Mouse (Mus musculus) limb, embryonic 12.5 days (tissue): ENCODE results near the gene Mfap3l. TPM values are rescaled to one million over a fixed set of nuclear protein-coding genes. Genes with fewer than 3 reads are reported as not detected.

Experiments used
- ATAC-seq: fragments of 200-750 bp; cut with Nextera tagmentation; 2 replicates; pipeline ENCODE4 v1.8.0; 2017; ENCODE audit warnings: low read depth, moderate TSS enrichment; ENCODE audit not compliant: insufficient number of reproducible peaks, insufficient read depth, low FRiP score, low TSS enrichment
- H3K27ac ChIP-seq: fragments of 300-500 bp; sonication (generic); 2 replicates; pipeline ENCODE4 v1.5.1; 2016; ENCODE audit warnings: mild to moderate bottlenecking, moderate library complexity
- H3K27me3 ChIP-seq: fragments of 300-500 bp; sonication (generic); 2 replicates; pipeline ENCODE4 v1.6.1; 2016; ENCODE audit warnings: mild to moderate bottlenecking, moderate library complexity
- H3K36me3 ChIP-seq: fragments of 300-500 bp; sonication (generic); 2 replicates; pipeline ENCODE4 v1.6.1; 2016; ENCODE audit warnings: mild to moderate bottlenecking, moderate library complexity
- H3K4me1 ChIP-seq: fragments of 300-500 bp; sonication (generic); replicated peaks from 2 replicates; pipeline ENCODE4 v1.6.1; 2016
- H3K4me2 ChIP-seq: fragments of 300-500 bp; sonication (generic); 2 replicates; pipeline ENCODE4 v1.6.1; 2016; ENCODE audit warnings: mild to moderate bottlenecking, moderate library complexity
- H3K4me3 ChIP-seq: fragments of 300-500 bp; sonication (generic); replicated peaks from 2 replicates; pipeline ENCODE4 v1.5.1; 2016; ENCODE audit warnings: mild to moderate bottlenecking
- H3K9ac ChIP-seq: fragments of 300-500 bp; sonication (generic); replicated peaks from 2 replicates; pipeline ENCODE4 v1.6.1; 2016; ENCODE audit warnings: mild to moderate bottlenecking, moderate library complexity
- H3K9me3 ChIP-seq: fragments of 300-500 bp; sonication (generic); 2 replicates; pipeline ENCODE4 v1.6.1; 2016; ENCODE audit warnings: mild to moderate bottlenecking, moderate library complexity
- WGBS: fragments of 180-500 bp; shearing (Covaris S2); methylation state at CpG from one replicate; pipeline ENCODE4 v1.1.7; 2016; 5-methylcytosine and 5-hydroxymethylcytosine counted together
- polyA plus RNA-seq: library from polyadenylated mRNA; unstranded; fragments of >200 nt; fragmentation: Nextera tagmentation; extraction: Ambion mirVana; gene quantifications from 2 replicates; pipeline ENCODE4 v1.2.1, GENCODE M21; 2016

Gene Mfap3l
- polyA plus RNA-seq, 1 experiment from 2014 or later, result 2.2 TPM

GRCm38 (mm10) chr8:60711516-60712086 lies 79.0 kb downstream of the Mfap3l start:
- Histone ChIP-seq H3K9me3 (no peaks in the 10 kb centered on the region), H3K27me3 (no peaks in the 10 kb centered on the region), H3K4me1 (no peaks in the 10 kb centered on the region), H3K27ac (no peak overlapping the region), H3K36me3 (no peaks in the 10 kb centered on the region), H3K4me3 (no peak overlapping the region), H3K9ac (no peak overlapping the region), H3K4me2 (no peak overlapping the region)
- 88% methylated on average over 8 of the region's 8 CpGs for WGBS
- ATAC-seq, result no peak

GRCm38 (mm10) chr8:60714724-60715123 lies 82.1 kb downstream of the Mfap3l start:
- H3K27ac ChIP-seq, result no peak overlapping the region
- WGBS, result 77% methylated on average over 1 of the region's 3 CpGs
- no peak overlapping the region for H3K4me3 ChIP-seq
- H3K36me3 ChIP-seq, result no peaks in the 10 kb centered on the region
- H3K9me3 ChIP-seq, result no peaks in the 10 kb centered on the region
- H3K9ac ChIP-seq, result no peak overlapping the region
- H3K4me2 ChIP-seq, result no peak overlapping the region
- ATAC-seq, result no peak
- H3K27me3 ChIP-seq, result no peaks in the 10 kb centered on the region
- H3K4me1 ChIP-seq, result no peaks in the 10 kb centered on the region

GRCm38 (mm10) chr8:60718692-60719091 lies 86.1 kb downstream of the Mfap3l start:
- WGBS, result 78% methylated on average over 3 of the region's 3 CpGs
- Histone ChIP-seq H3K36me3 (no peaks in the 10 kb centered on the region), H3K9me3 (no peaks in the 10 kb centered on the region), H3K27ac (no peak overlapping the region), H3K27me3 (no peaks in the 10 kb centered on the region), H3K4me1 (no peaks in the 10 kb centered on the region), H3K4me2 (no peak overlapping the region), H3K4me3 (no peak overlapping the region), H3K9ac (no peak overlapping the region)
- no peak for ATAC-seq

Other genes with a start within 250 kb of the Mfap3l start
- gene Gm10283, start 129.6 kb upstream of the Mfap3l start, polyA plus RNA-seq, result not detected in 2 replicates
- 0.78 and 1.5 TPM in 2 replicates for gene Aadat, start 126.9 kb upstream of the Mfap3l start, polyA plus RNA-seq